Mouse (Mus musculus) adrenal gland, postnatal 25 days (tissue): Measurements from ENCODE around the gene Tmem213. TPM values are rescaled to one million over a fixed set of nuclear protein-coding genes. Genes with fewer than 3 reads are reported as not detected.
A peak's percentile ranks its signal among the peaks of the same experiment; 100 is the strongest.

Source experiments
- DNase-seq: peaks from one replicate; pipeline ENCODE4 v3.0.0; 2021; ENCODE audit warnings: mixed read lengths
- total RNA-seq: library from RNA; stranded (reverse); gene quantifications from 2 replicates; pipeline ENCODE4 v1.2.3, GENCODE M21; 2021

Gene Tmem213
- total RNA-seq, 1 experiment from 2014 or later, result not detected

DNA sequence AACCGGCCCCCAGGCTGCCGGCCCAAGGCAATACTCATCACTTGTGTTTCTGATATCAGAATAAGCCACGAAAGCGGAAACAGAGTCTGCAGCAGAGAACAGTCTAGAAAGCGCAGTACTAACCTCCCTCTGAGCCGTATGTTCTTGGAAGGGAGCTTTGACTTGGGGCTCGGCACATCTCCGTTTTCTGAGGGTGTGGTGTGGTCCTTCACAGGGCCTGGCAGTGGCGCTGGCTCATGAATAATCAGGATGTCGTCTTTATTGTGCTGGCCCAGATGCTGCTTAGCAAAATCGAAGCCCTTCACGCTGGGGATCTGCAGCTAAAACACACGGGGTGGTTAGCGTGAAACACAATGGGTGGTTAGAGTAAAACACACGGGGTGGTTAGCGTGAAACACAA lies 48.9 kb downstream of the Tmem213 start:
- DNase-seq, result no peak

DNA sequence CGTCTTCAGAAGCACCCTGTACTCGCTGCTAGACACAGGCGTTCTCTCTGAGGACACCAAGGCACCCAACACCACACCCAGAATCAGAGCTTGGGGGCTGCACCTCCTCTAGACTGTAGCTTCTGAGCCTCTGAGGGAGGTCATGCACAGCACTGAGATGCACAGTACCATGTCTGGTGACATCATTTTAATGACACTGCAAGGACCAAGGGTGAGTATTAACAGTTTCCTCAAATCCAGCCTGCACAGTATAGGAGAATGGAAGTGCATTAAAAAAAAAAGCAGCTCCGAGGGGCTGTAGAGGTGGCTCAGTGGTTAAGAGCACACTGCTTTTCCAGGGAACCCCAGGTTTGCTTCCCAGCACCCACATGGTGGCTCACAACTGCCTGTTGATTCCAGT lies 50.5 kb downstream of the Tmem213 start:
- DNase-seq, result no peak

DNA sequence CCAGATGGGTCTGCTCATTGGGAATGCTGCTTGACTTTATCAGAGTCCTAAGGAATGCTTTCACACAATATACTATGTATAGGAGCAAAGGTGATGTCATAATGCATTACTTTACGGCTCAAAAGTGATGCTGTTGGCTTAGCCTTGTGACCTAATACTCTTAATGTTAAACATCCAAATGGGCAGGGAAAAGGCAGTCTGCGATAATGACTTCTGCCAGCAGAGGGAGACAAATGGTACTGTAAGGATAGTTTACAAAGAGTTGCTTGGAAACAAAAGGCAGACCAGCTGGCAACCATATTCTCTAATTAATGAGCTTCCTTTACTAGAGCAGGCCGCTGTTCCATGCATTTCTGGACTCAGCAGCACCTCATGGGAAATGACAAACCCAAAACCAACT lies 51.0 kb downstream of the Tmem213 start:
- DNase-seq, result peak; percentile 74

DNA sequence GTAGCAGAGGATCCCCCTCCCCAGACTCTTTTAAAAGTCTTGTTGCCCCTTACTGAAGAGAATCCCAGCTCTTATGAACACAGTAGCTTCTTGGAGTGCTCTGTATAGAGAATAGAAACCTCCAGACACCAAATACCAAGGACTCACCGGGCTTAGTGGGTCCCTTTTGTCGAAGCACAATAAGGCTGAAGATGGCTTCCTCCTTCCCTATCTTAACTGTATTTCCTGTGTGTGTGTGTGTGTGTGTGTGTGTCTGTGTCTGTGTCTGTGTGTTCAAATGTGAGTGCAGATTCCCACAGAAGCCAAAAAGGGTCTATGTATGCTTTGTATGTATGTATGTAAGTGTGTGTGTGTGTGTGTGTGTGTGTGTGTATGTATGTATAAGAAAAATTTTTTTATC lies 51.5 kb downstream of the Tmem213 start:
- no peak for DNase-seq

DNA sequence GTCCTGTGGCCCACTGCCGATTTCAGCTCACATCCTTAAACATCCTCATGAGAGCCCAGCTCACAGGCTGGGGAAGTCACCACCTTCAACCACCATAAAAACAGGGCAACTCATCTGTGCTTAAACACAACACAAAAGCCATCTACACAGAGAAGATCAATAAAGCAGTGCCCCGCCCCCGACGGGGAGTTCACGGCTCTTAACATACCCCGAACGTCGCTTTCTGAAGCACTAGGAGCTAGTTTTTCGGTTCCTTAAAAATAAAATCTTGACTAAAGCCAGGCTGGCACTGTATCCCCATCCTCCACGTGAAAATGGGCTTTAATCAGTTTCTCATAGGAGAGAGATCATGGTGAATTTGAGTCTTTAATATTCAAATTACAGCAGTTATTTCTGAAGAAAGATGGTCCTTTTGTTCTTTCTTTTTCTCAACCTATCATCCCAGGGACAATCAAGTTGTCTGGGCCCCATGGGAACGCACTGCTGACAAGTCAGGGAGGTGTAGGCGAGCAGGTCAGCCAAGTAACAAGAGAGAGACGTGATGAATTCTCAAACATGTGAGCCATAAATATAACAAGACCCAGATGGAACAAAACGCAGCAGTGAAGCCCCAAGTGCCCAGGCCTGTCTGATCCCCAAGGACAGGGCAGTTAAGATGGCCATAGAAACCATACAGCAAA lies 53.9 kb downstream of the Tmem213 start:
- DNase-seq, result no peak

DNA sequence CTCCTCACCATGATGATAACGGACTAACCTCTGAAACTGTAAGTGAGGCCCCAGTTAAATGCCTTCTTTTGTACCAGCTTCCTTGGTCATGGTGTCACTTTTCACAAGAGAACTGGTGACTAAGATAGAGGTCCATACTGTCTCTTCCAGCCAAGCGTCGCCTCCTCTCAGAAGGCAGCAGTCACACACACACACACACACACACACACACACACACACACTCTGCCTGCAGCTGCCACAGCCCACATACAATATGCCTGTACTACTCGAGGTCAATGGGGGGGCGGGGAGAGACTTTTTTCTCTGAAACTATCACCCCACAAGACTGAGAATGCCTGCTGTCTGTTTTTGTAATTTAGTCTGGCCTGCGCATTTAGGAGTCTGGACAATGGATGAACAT lies 55.6 kb downstream of the Tmem213 start:
- DNase-seq, result no peak

DNA sequence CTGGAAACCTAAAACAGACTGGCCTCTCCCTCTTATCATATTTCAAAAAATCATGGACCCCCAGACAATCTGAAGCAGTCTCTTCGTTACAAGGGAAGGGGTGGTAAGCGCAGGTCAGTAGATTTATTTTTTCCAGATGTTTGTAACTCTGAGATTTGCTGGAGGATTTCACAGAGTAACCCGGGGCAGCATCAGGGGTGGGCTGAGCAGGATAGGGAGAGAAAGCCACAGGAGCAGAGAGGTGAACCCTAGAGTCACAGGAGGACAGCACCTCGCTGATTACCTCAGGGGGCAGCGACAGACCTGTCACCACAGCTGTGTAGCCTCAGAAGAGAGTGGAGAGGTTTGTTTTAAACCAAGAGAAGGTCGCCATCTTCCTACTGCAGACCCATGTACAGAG lies 56.3 kb downstream of the Tmem213 start:
- DNase-seq, result no peak

Other genes with a start within 250 kb of the Tmem213 start
- 35.8 and 39.8 TPM in 2 replicates for gene Trim24, start 238.4 kb upstream of the Tmem213 start, total RNA-seq
- 1.7 and 1.9 TPM in 2 replicates for gene Svopl, start 62.3 kb upstream of the Tmem213 start, total RNA-seq
- gene Atp6v0a4, start 15.3 kb downstream of the Tmem213 start, total RNA-seq, result 0.76 and 0.79 TPM in 2 replicates
- 4.3 and 5.1 TPM in 2 replicates for gene D630045J12Rik, start 144.8 kb downstream of the Tmem213 start, total RNA-seq
- gene Zc3hav1l, start 190.0 kb downstream of the Tmem213 start, total RNA-seq, result 4.9 TPM in 2 replicates
- 64.6 and 70.3 TPM in 2 replicates for gene Zc3hav1, start 245.3 kb downstream of the Tmem213 start, total RNA-seq